Mouse (Mus musculus) limb, embryonic 15.5 days (tissue): ENCODE measurements around the gene Nudt3. TPM values are rescaled to one million over a fixed set of nuclear protein-coding genes. Genes with fewer than 3 reads are reported as not detected.

Experiments
- ATAC-seq: fragments of 200-750 bp; cut with Nextera tagmentation; 2 replicates; pipeline ENCODE4 v1.8.0; 2017; ENCODE audit warnings: low read depth, moderate TSS enrichment; ENCODE audit not compliant: insufficient number of reproducible peaks, low FRiP score, low TSS enrichment
- H3K27ac ChIP-seq: fragments of 300-500 bp; sonication (generic); 2 replicates; pipeline ENCODE4 v1.5.1; 2015; ENCODE audit warnings: moderate library complexity, mild to moderate bottlenecking, inconsistent platforms
- H3K27me3 ChIP-seq: fragments of 300-500 bp; sonication (generic); 2 replicates; pipeline ENCODE4 v1.6.1; 2015; ENCODE audit warnings: inconsistent platforms
- H3K36me3 ChIP-seq: fragments of 300-500 bp; sonication (generic); 2 replicates; pipeline ENCODE4 v1.6.1; 2015; ENCODE audit warnings: inconsistent platforms
- H3K4me1 ChIP-seq: fragments of 300-500 bp; sonication (generic); 2 replicates; pipeline ENCODE4 v1.6.1; 2015; ENCODE audit warnings: inconsistent platforms
- H3K4me2 ChIP-seq: fragments of 300-500 bp; sonication (generic); 2 replicates; pipeline ENCODE4 v1.6.1; 2015; ENCODE audit warnings: mild to moderate bottlenecking, inconsistent platforms
- H3K4me3 ChIP-seq: fragments of 300-500 bp; sonication (generic); 2 replicates; pipeline ENCODE4 v1.5.1; 2015; ENCODE audit warnings: mild to moderate bottlenecking, inconsistent platforms
- H3K9ac ChIP-seq: fragments of 300-500 bp; sonication (generic); 2 replicates; pipeline ENCODE4 v1.6.1; 2015; ENCODE audit warnings: inconsistent platforms
- H3K9me3 ChIP-seq: fragments of 300-500 bp; sonication (generic); 2 replicates; pipeline ENCODE4 v1.6.1; 2016; ENCODE audit warnings: inconsistent platforms
- WGBS: fragments of 180-500 bp; shearing (Covaris S2); methylation state at CpG from one replicate; pipeline ENCODE4 v1.1.7; 2015; 5-methylcytosine and 5-hydroxymethylcytosine counted together
- polyA plus RNA-seq: library from polyadenylated mRNA; unstranded; fragments of >200 nt; fragmentation: Nextera tagmentation; extraction: Ambion mirVana; gene quantifications from 2 replicates; pipeline ENCODE4 v1.2.1, GENCODE M21; 2015

The Nudt3 gene
- polyA plus RNA-seq, 1 experiment from 2014 or later, result 84.9 TPM

DNA sequence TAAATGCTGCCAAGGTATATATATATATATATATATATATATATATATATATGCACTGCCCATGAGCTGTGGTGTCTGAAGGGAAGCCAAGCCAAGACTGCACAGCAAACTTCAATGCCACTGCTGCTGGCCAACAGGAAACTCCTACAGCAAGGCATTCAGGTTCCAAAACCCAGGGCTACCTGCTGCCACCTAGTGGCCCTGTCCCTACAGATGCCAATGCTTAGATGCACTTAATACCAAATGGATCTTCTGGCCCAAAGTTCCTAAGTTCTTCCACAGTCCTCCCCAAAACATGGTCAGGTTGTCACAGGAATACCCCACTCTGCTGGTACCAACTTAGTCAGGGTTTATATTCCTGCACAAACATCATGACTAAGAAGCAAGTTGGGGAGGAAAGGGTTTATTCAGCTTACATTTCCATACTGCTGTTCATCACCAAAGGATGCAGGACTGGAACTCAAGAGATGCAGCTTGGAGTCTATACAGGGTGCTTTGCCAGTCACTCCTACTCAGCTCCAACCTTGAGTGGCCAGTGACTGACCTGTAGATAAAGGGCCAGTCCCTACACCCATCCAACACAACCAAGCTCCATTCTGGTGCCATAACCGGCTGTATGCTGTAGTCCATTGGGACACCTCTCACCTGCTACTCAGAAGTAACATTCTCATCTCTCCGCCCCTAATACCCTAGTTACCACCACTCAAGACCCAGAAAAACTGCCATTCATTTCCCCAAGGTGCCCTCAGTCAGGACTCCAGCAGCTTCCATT lies 6.1 kb upstream of the Nudt3 start:
- H3K27ac ChIP-seq, result 0 out of 2 replicates have a peak overlapping the region, but pooled peaks have one; percentile 1
- no peaks in the 10 kb centered on the region for H3K9me3 ChIP-seq
- peaks cover 38% of the 10 kb centered on the region for H3K4me1 ChIP-seq
- no peak for ATAC-seq
- H3K4me2 ChIP-seq, result no peak overlapping the region
- WGBS, result 63% methylated on average over 2 of the region's 2 CpGs
- H3K4me3 ChIP-seq, result no peak overlapping the region
- H3K27me3 ChIP-seq, result no peaks in the 10 kb centered on the region
- H3K9ac ChIP-seq, result no peak overlapping the region
- H3K36me3 ChIP-seq, result peaks cover 40% of the 10 kb centered on the region

DNA sequence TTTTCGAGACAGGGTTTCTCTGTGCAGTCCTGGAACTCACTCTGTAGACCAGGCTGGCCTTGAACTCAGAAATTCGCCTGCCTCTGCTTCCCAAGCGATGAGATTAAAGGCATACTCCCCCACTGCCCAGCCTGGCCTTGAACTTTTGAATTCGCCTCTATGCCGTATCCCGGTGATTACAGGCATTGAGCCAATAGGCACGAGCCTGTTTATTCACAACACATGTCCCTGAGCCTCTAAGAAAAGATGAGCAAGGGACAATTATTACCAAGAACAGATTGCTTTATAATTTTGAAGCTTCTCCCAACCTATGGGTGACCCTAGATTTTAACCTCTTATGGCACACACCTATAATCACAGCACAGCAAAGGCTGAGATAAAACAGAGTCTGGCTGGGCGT lies 5.1 kb upstream of the Nudt3 start:
- H3K36me3 ChIP-seq, result peaks cover 37% of the 10 kb centered on the region
- WGBS, result 82% methylated on average over 8 of the region's 8 CpGs
- peaks cover 36% of the 10 kb centered on the region for H3K4me1 ChIP-seq
- H3K9ac ChIP-seq, result no peak overlapping the region
- H3K4me2 ChIP-seq, result no peak overlapping the region
- no peaks in the 10 kb centered on the region for H3K27me3 ChIP-seq
- no peak overlapping the region for H3K27ac ChIP-seq
- no peak for ATAC-seq
- H3K9me3 ChIP-seq, result no peaks in the 10 kb centered on the region
- no peak overlapping the region for H3K4me3 ChIP-seq

DNA sequence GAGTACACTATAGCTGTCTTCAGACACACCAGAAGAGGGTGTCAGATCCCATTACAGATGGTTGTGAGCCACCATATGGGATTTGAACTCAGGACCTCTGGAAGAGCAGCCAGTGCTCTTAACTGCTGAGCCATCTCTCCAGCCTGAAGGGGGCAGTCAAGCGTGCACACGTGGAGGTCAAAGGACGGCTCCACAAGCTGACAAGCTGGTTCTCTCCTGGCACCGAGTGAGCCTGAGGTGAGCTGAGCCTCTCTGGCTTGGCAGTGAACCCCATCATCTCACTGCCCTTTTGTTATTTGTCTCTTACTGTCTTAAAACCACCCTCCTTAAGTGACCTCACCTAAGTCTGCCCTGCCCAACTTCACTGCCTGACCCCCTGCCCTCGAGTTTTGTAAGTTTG lies 4.2 kb upstream of the Nudt3 start:
- no peaks in the 10 kb centered on the region for H3K27me3 ChIP-seq
- peaks cover 29% of the 10 kb centered on the region for H3K36me3 ChIP-seq
- H3K9ac ChIP-seq, result no peak overlapping the region
- H3K4me1 ChIP-seq, result peaks cover 26% of the 10 kb centered on the region
- no peak overlapping the region for H3K4me3 ChIP-seq
- 46% methylated on average over 5 of the region's 5 CpGs for WGBS
- no peaks in the 10 kb centered on the region for H3K9me3 ChIP-seq
- H3K4me2 ChIP-seq, result no peak overlapping the region
- H3K27ac ChIP-seq, result no peak overlapping the region
- no peak for ATAC-seq

DNA sequence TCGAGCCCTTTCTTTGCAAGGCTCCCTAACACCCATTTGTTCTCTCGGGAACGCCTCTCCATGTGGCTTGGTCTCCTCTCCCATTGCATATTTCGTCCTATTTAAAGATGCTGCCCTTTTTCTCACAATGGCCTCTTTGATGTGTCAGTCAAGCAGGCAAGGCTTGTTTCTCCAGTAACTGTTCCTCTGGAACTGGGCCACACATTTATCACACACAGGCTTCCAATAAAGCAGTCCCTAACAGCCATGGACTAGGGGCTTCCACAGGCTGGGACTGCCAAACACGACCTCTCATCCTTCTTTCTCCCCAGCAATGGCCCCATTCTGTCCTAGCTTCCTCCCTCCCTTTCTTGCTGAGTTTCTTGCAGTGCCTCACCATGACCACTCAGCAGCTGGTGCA lies 3.4 kb upstream of the Nudt3 start:
- Histone ChIP-seq H3K4me1 (peaks cover 20% of the 10 kb centered on the region), H3K4me2 (no peak overlapping the region), H3K27me3 (no peaks in the 10 kb centered on the region), H3K9ac (no peak overlapping the region), H3K9me3 (no peaks in the 10 kb centered on the region), H3K4me3 (no peak overlapping the region), H3K27ac (peak overlapping the region; percentile 44), H3K36me3 (peaks cover 21% of the 10 kb centered on the region)
- no peak for ATAC-seq
- WGBS, result 15% methylated on average over 5 of the region's 5 CpGs

DNA sequence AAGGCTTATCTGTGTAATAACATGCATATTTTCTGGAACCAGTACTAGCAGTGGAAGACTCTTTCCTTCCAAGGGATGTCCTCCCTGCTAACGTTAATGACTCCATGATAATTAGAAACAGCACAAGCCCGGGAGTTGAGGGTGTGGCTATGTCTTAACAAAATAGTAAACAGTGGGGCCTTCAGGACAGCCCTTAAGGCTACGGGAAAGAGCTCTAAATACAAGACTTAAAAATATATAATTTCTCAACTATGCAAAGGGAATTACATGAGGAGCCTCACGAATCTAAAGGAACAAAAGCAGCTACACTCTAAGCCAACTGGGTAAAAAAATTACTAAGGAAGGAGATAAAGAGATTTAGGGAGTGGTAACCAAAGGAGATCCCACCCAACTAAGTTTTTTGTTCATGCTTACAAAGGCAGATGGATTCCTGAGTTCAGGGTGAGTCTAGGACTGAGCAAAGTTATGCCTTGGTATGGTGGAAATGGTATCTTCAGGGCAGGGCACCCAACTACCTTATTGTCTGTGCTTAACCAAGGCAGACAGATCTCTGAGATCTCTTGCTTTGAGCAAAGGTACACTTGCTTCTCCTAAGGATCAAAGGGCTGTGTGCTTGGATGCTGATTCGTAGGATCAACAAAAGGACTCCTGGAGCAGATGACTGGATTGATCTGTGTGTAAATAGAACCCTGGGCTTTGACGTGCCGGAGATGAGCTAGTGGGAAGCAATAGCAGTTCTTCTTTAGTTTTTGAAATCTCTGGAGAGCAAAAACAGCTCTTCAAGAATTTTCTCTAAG lies 2.4 kb upstream of the Nudt3 start:
- Histone ChIP-seq H3K36me3 (peaks cover 11% of the 10 kb centered on the region), H3K27me3 (no peaks in the 10 kb centered on the region), H3K4me2 (no peak overlapping the region), H3K27ac (no peak overlapping the region; the same call in 1 of the 2 replicates), H3K9ac (no peak overlapping the region), H3K4me3 (no peak overlapping the region), H3K4me1 (peaks cover 27% of the 10 kb centered on the region), H3K9me3 (no peaks in the 10 kb centered on the region)
- ATAC-seq, result no peak
- WGBS, result 32% methylated on average over 7 of the region's 7 CpGs

DNA sequence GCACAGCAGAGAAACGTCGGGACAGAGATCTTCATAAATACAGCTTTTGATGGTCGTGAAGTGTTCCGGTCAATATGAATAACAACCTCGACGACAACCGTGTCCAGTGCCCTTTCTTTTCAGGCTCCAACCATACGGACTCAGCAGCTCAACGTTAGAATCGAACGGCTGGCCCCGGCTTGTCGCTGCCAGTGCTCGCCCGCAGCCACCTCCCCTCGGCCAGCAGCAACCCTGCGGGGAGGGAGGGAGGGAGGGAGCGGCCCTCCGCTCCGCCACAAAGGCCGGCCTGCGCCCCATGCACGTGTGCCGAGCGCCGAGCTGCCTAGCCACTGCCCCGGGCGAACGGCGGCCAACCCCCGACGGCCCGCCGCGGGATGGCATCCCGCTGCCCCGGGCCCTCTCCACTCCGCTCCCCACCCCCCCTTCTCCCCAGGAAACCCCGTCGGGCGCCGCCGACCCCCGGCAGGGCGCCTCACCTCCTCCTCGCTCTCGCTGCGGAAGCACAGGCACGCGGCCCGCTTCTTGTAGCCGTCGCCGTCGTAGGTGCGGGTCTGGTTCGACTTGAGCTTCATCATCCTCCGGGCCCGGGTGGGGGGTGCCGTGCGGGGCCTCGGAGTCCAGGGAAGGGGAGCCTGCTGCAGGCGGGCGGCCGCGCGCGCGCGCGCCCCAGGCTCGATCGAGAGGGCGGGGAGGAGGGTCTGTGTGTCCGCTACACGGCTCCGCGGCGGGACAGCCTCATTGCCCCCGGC lies 510 bp downstream of the Nudt3 start:
- H3K36me3 ChIP-seq, result peaks cover 3% of the 10 kb centered on the region
- H3K27ac ChIP-seq, result peak overlapping the region; percentile 95
- H3K4me3 ChIP-seq, result peak overlapping the region; percentile 97
- H3K4me1 ChIP-seq, result peaks cover 32% of the 10 kb centered on the region
- no peaks in the 10 kb centered on the region for H3K27me3 ChIP-seq
- H3K9ac ChIP-seq, result peak overlapping the region; percentile 96
- H3K4me2 ChIP-seq, result peak overlapping the region; percentile 65
- WGBS, result 0% methylated on average over 67 of the region's 80 CpGs
- ATAC-seq, result peak; percentile 68
- H3K9me3 ChIP-seq, result no peaks in the 10 kb centered on the region

DNA sequence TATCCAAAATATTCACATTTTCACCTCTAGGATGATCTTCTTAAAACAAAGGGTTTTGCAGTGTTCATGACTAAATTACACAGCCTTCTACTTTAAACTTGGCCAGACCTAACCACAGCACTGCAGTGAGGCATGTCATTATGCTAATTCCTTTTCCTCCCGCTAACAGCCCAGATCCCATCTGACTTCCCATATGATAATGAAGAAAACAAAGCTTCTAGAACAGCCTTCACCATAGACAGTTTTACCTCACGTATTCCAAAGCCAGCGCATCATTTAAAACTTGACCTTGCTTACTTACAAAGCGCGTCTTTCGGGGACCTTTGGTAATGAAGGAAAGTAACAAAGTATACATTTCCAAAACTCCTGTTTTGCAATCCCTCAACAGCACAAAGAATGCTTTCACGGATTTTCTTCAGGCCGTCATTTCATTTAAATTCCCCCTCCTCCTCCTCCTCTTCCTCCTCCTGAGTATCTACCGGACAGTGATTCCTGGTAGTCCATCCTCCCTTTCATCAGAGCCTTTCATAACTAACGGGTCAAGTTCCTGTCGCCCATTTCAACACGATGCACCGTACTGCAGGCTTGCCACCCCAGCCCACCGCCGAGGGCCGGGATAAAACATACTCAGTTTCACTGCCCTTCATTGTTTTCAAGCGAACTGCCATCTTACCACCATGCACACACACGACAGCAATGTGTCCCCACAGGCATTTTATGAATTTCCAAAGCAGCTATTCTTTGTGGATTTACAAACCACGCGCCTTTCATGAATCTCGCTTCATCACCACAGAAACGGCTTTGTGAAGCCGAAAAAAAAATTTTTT lies 1.4 kb downstream of the Nudt3 start:
- peaks cover 31% of the 10 kb centered on the region for H3K4me1 ChIP-seq
- no peak for ATAC-seq
- 0 out of 2 replicates have a peak, but pooled peaks cover 3% of the 10 kb centered on the region for H3K9me3 ChIP-seq
- 2% methylated on average over 23 of the region's 23 CpGs for WGBS
- peaks cover 8% of the 10 kb centered on the region for H3K36me3 ChIP-seq
- H3K4me3 ChIP-seq, result peak overlapping the region; percentile 97
- H3K27me3 ChIP-seq, result no peaks in the 10 kb centered on the region
- H3K4me2 ChIP-seq, result peak overlapping the region; percentile 65
- H3K27ac ChIP-seq, result peak overlapping the region; percentile 95
- peak overlapping the region; percentile 96 for H3K9ac ChIP-seq

DNA sequence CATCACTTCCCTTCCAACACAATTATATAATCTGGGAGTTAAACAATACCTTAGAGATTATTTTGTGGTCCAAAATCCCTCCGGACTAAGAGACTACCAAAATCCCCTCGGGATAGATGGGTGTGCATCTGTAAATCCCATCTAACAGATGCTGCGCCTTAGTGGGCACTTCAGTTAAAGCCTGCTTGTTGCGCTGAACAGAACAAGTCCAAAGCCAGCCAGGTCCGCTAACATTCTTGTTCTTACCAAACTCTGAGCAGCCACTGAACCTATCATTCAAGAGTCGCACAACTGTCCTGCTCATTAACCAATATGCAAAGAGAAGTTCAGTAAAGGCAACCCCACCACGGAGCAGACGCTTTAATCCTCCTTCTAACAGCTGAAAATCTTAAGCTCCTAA lies 2.1 kb downstream of the Nudt3 start:
- H3K4me1 ChIP-seq, result peaks cover 26% of the 10 kb centered on the region
- H3K27ac ChIP-seq, result peak overlapping the region; percentile 43; the same call in 1 of the 2 replicates
- H3K9ac ChIP-seq, result peak overlapping the region; percentile 96
- H3K9me3 ChIP-seq, result 0 out of 2 replicates have a peak, but pooled peaks cover 3% of the 10 kb centered on the region
- ATAC-seq, result no peak
- peak overlapping the region; percentile 97 for H3K4me3 ChIP-seq
- WGBS, result 32% methylated on average over 8 of the region's 8 CpGs
- no peaks in the 10 kb centered on the region for H3K27me3 ChIP-seq
- H3K4me2 ChIP-seq, result peak overlapping the region; percentile 65
- H3K36me3 ChIP-seq, result peaks cover 8% of the 10 kb centered on the region

DNA sequence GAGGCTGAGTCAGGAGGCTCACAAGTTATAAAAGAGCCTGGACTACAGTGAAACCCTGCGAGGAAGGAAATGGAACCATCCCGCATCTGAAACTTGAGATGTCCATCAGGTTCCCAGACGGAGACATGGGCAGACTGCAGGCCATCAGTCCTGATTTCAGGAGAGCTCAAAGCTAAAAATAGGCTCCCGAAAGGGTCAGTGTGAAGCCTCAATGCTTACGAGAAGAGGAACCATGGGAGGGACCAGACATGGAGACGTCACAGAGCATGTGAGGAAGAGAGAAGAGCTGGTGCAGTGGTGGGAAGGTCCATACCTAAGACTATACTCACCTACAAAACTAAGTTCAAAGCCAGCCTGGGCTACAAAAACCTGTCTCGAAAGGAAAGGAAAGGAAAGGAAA lies 7.9 kb downstream of the Nudt3 start:
- no peak overlapping the region for H3K4me2 ChIP-seq
- ATAC-seq, result no peak
- 0 out of 2 replicates have a peak, but pooled peaks cover 3% of the 10 kb centered on the region for H3K9me3 ChIP-seq
- WGBS, result 66% methylated on average over 7 of the region's 7 CpGs
- H3K4me1 ChIP-seq, result peaks cover 31% of the 10 kb centered on the region
- no peaks in the 10 kb centered on the region for H3K27me3 ChIP-seq
- no peak overlapping the region for H3K27ac ChIP-seq
- H3K36me3 ChIP-seq, result peaks cover 13% of the 10 kb centered on the region
- H3K4me3 ChIP-seq, result no peak overlapping the region
- H3K9ac ChIP-seq, result no peak overlapping the region

DNA sequence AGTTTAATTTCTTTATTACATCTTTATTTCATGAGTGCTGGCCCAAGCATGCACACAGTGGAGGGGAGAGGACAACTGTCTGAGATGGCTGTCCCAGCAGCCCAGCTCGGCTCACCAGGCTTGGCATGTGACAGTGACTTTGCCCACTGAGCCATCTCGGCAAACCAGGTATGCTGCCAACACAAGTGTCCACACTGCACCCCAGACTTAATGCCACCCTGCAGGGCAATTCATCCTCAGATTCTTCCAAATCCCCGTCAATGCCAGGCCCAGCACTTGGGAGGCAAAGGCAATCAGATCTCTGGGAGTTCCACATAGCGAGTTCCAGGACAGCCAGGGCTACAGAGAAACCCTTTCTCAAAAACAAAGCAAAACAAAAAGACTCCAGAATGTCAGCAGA lies 10.3 kb downstream of the Nudt3 start:
- Histone ChIP-seq H3K4me3 (no peak overlapping the region), H3K4me2 (no peak overlapping the region), H3K27me3 (no peaks in the 10 kb centered on the region), H3K27ac (no peak overlapping the region), H3K9ac (no peak overlapping the region), H3K36me3 (peaks cover 12% of the 10 kb centered on the region), H3K4me1 (peaks cover 35% of the 10 kb centered on the region), H3K9me3 (0 out of 2 replicates have a peak, but pooled peaks cover 3% of the 10 kb centered on the region)
- WGBS, result 78% methylated on average over 4 of the region's 4 CpGs
- ATAC-seq, result no peak

DNA sequence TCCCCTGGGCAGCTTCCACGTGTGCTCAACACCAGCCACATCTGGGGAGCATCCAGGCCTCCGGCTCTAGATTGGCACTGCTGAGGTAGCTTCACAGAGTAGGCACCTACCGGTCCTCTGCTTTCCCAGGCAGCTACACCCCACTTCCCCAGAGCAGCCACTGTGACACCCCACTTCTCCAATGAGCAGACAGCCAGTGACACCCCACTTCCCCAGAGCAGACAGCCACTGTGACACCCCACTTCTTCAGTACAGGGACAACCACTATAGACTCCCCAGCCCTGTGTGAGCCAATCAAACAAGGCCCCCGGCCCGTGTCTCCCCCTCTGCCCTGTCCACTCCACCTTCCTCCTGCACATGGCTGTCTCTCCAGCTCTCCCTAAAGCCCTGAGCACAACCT lies 11.3 kb downstream of the Nudt3 start:
- peaks cover 9% of the 10 kb centered on the region; the same call in 1 of the 2 replicates for H3K36me3 ChIP-seq
- H3K27ac ChIP-seq, result no peak overlapping the region
- H3K4me2 ChIP-seq, result no peak overlapping the region
- WGBS, result 73% methylated on average over 5 of the region's 5 CpGs
- no peak overlapping the region for H3K9ac ChIP-seq
- H3K4me1 ChIP-seq, result peaks cover 35% of the 10 kb centered on the region
- H3K9me3 ChIP-seq, result no peaks in the 10 kb centered on the region
- no peak overlapping the region for H3K4me3 ChIP-seq
- H3K27me3 ChIP-seq, result no peaks in the 10 kb centered on the region
- no peak for ATAC-seq
